Mouse (Mus musculus) limb, embryonic 13.5 days (tissue): Measurements from ENCODE around the gene Med29. TPM values are rescaled to one million over a fixed set of nuclear protein-coding genes. Genes with fewer than 3 reads are reported as not detected.
A peak's percentile ranks its signal among the peaks of the same experiment; 100 is the strongest.

ENCODE experiments used
- ATAC-seq: fragments of 200-750 bp; cut with Nextera tagmentation; 2 replicates; pipeline ENCODE4 v1.8.0; 2017; ENCODE audit warnings: low read depth, moderate number of reproducible peaks, moderate TSS enrichment; ENCODE audit not compliant: low FRiP score
- H3K27ac ChIP-seq: fragments of 300-500 bp; sonication (generic); 2 replicates; pipeline ENCODE4 v1.5.1; 2015; ENCODE audit warnings: inconsistent platforms, mild to moderate bottlenecking, moderate library complexity
- H3K27me3 ChIP-seq: fragments of 300-500 bp; sonication (generic); 2 replicates; pipeline ENCODE4 v1.6.1; 2015; ENCODE audit warnings: mild to moderate bottlenecking, inconsistent platforms
- H3K36me3 ChIP-seq: fragments of 300-500 bp; sonication (generic); 2 replicates; pipeline ENCODE4 v1.6.1; 2015; ENCODE audit warnings: inconsistent platforms, mild to moderate bottlenecking, moderate library complexity
- H3K4me1 ChIP-seq: fragments of 300-500 bp; sonication (generic); 2 replicates; pipeline ENCODE4 v1.6.1; 2015; ENCODE audit warnings: inconsistent platforms
- H3K4me2 ChIP-seq: fragments of 300-500 bp; sonication (generic); replicated peaks from 2 replicates; pipeline ENCODE4 v1.6.1; 2015; ENCODE audit warnings: inconsistent platforms, mild to moderate bottlenecking, moderate library complexity
- H3K4me3 ChIP-seq: fragments of 300-500 bp; sonication (generic); 2 replicates; pipeline ENCODE4 v1.5.1; 2015; ENCODE audit warnings: moderate library complexity, mild to moderate bottlenecking, inconsistent platforms
- H3K9ac ChIP-seq: fragments of 300-500 bp; sonication (generic); 2 replicates; pipeline ENCODE4 v1.6.1; 2015; ENCODE audit warnings: mild to moderate bottlenecking, inconsistent platforms
- H3K9me3 ChIP-seq: fragments of 300-500 bp; sonication (generic); 2 replicates; pipeline ENCODE4 v1.6.1; 2016; ENCODE audit warnings: inconsistent platforms
- WGBS: fragments of 180-500 bp; shearing (Covaris S2); methylation state at CpG from one replicate; pipeline ENCODE4 v1.1.7; 2015; 5-methylcytosine and 5-hydroxymethylcytosine counted together
- polyA plus RNA-seq: library from polyadenylated mRNA; unstranded; fragments of >200 nt; fragmentation: Nextera tagmentation; extraction: Ambion mirVana; gene quantifications from 2 replicates; pipeline ENCODE4 v1.2.1, GENCODE M21; 2015

The Med29 gene
- polyA plus RNA-seq, 1 experiment from 2014 or later, result 47.9 TPM

DNA sequence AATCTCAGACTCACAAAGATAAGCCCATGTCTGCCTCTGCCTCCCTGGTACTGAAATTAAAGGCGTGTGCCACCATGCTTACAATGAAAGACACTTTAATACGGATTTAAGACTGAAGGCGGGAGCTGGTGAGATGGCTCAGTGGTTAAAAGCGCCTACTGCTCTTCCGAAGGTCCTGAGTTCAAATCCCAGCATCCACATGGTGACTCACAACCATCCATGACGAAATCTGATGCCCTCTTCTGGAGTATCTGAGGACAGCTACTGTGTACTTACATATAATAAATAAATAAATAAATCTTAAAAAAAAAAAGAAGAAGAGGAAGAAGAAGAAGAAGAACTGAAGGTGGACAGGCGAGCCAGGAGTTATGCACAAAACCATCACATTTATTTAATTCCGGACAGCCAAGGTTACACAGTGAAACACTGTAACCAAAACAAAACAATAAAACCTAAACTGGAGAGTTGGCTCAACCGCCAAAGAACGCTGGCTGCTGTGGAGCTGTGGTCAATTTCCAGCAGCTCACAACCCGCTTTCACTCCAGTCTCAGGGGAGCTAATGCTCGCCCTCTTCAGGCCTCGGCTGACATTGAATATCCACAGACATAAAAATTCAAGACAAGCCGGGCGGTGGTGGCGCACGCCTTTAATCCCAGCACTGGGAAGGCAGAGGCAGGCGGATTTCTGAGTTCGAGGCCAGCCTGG, 53.1 kb downstream of the Med29 start:
- Histone ChIP-seq H3K9ac (peak overlapping the region; percentile 98), H3K9me3 (no peaks in the 10 kb centered on the region), H3K36me3 (peaks cover 9% of the 10 kb centered on the region), H3K27ac (peak overlapping the region; percentile 89), H3K4me2 (peak overlapping the region; percentile 90), H3K27me3 (no peaks in the 10 kb centered on the region), H3K4me1 (peaks cover 32% of the 10 kb centered on the region), H3K4me3 (peak overlapping the region; percentile 95)
- WGBS, result 82% methylated on average over 19 of the region's 19 CpGs
- no peak; the same call in 1 of the 2 replicates for ATAC-seq

DNA sequence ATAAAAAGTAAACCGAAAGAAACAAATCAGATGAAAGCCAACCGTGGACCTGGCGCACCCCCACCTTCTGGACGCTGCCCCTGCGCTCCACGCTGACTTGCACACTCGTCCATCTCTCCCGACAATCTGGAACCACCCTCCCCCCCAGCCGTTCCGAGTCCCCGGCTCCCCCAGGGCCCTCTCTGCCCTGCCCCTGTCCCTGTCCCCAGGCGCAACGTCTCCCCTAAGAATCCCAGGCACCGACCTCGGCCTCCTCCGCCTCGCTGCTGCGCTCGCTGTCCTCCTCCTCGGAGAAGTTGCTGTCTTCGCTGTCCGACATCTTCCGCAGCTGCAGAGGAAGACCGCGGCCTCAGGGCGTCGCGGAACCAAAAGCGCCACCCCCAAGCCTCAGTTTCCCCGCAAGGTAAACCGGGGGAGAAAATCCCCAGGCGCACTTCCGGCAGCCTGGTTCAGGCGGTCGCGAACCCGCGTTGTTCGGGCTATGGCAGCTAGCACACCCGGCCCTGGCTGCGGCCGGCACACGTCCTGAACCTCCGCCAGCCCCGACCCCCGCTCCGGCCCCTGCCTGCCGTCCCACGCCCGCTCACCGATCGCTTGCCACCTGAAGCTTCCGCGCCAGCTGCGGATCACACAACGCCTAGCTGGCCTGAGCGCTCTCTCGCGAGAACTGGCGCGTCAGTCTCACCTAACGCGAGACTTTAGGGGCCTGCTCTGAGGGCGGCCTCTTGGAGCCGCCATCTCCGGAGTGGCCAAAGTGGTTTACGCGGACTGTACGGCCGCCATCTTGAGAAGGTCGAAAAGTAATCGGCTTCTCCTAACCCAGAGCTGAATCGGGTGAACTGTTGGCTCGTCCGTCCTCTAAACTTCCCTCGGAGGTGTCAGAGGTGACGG, 54.2 kb downstream of the Med29 start, which contains the start of gene Supt5:
Gene Supt5, minus strand, starts transcription at position 639 of the 891 bp plus-strand sequence.
- H3K4me2 ChIP-seq, result peak within 1 kb of the TSS; percentile 90
- peak within 1 kb of the TSS; percentile 89 for H3K27ac ChIP-seq
- peak within 1 kb of the TSS; percentile 98 for H3K9ac ChIP-seq
- peaks cover 14% of the 10 kb centered on the region for H3K36me3 ChIP-seq
- no peaks in the 10 kb centered on the region for H3K27me3 ChIP-seq
- peak; percentile 99 for ATAC-seq
- H3K4me3 ChIP-seq, result peak within 1 kb of the TSS; percentile 95
- no peaks in the 10 kb centered on the region for H3K9me3 ChIP-seq
- peaks cover 32% of the 10 kb centered on the region for H3K4me1 ChIP-seq
- WGBS, result under 1% methylated on average over 77 of the region's 77 CpGs

Other genes with a start within 250 kb of the Med29 start
- 142 and 151 TPM in 2 replicates for gene Fbl, start 223.0 kb downstream of the Med29 start, polyA plus RNA-seq
- gene Dyrk1b, start 213.2 kb downstream of the Med29 start, polyA plus RNA-seq, result 15.0 and 16.0 TPM in 2 replicates
- gene Eid2, start 124.8 kb downstream of the Med29 start, polyA plus RNA-seq, result 2.5 and 4.4 TPM in 2 replicates
- 16.6 TPM in 2 replicates for gene Eid2b, start 115.0 kb downstream of the Med29 start, polyA plus RNA-seq
- 0.20 and 0.48 TPM in 2 replicates for gene Selenov, start 101.5 kb downstream of the Med29 start, polyA plus RNA-seq
- 1.3 and 1.4 TPM in 2 replicates for gene Dll3, start 90.5 kb downstream of the Med29 start, polyA plus RNA-seq
- 144 and 146 TPM in 2 replicates for gene Timm50, start 80.6 kb downstream of the Med29 start, polyA plus RNA-seq
- 98.8 and 106 TPM in 2 replicates for gene Supt5, start 54.0 kb downstream of the Med29 start, polyA plus RNA-seq
- gene Rps16, start 42.1 kb downstream of the Med29 start, polyA plus RNA-seq, result 908 and 932 TPM in 2 replicates
- 89.5 and 98.3 TPM in 2 replicates for gene Plekhg2, start 20.1 kb downstream of the Med29 start, polyA plus RNA-seq
- 8.9 and 10.3 TPM in 2 replicates for gene Zfp36, start 12.5 kb downstream of the Med29 start, polyA plus RNA-seq
- gene Paf1, start 243 bp upstream of the Med29 start, polyA plus RNA-seq, result 77.9 and 89.5 TPM in 2 replicates
- 7.8 and 8.6 TPM in 2 replicates for gene Gmfg, start 44.7 kb upstream of the Med29 start, polyA plus RNA-seq
- gene Lrfn1, start 59.3 kb upstream of the Med29 start, polyA plus RNA-seq, result 4.1 and 5.0 TPM in 2 replicates
- not detected in 2 replicates for gene Ifnl2, start 117.7 kb upstream of the Med29 start, polyA plus RNA-seq
- not detected in 2 replicates for gene Ifnl3, start 130.1 kb upstream of the Med29 start, polyA plus RNA-seq
- gene Sycn, start 148.2 kb upstream of the Med29 start, polyA plus RNA-seq, result not detected in 2 replicates
- not detected in 2 replicates for gene Nccrp1, start 154.5 kb upstream of the Med29 start, polyA plus RNA-seq
- 26.7 and 31.7 TPM in 2 replicates for gene Samd4b, start 205.4 kb upstream of the Med29 start, polyA plus RNA-seq
- 33.2 and 33.4 TPM in 2 replicates for gene Pak4, start 205.5 kb upstream of the Med29 start, polyA plus RNA-seq
- gene Acp7, start 238.6 kb upstream of the Med29 start, polyA plus RNA-seq, result not detected in 2 replicates